Mouse (Mus musculus) kidney, adult 8-10 months (tissue): ENCODE data around the gene Rbbp6.

Experiments
- DNase-seq, 2 experiments: peaks; one replicate each; pipeline ENCODE4 v3.0.0; 2022

Gene Rbbp6

DNA sequence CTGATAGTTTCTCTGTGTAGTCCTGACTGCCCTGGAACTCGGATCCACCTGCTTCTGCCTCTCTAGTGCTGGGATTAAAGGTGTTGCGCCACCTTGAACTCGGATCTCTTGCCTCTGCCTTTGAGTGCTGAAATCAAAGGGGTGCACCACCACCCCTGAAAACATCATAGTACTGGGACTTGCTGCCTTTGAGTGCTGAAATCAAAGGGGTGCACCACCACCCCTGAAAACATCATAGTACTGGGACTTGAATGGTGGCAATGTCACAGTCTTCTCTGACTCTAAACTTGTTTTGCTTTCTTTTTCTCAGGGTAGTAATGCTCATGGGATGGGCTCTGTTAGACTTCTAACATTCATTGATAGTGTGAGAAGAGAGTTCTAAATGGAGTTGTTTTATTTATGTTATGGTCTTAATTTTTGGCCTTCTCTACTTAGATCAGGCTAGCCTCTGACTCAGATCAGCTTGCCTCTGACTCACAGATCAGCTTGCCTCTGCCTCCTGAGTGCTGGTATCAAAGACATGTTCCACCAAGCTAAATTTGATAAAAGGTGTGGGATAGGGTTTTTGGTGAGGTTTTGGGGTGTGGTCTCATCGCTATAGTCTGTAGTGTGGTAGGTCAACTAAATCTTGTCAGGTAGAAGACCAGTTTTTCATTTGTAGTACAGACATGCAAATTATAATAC lies 6.7 kb downstream of the Rbbp6 start:
- DNase-seq: no peak

DNA sequence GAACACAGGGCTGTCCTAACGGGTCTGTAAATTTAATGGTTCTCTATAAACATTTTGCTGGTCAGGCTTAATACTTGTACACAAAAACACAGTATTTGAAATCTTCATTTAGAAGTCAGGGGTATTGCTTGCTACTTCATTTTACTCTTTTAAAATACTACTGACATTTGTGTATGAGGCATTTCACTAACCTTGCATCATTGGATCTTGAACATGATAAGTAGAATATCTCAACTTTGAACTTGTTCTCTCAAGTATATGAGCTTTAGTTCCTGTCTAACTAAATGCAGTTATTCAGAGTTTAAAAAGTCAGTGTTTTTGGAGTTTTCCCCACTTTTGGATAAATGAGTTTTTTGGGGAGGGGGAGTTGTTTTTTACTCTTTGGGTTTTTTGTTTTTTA lies 14.0 kb downstream of the Rbbp6 start:
- DNase-seq: no peak

DNA sequence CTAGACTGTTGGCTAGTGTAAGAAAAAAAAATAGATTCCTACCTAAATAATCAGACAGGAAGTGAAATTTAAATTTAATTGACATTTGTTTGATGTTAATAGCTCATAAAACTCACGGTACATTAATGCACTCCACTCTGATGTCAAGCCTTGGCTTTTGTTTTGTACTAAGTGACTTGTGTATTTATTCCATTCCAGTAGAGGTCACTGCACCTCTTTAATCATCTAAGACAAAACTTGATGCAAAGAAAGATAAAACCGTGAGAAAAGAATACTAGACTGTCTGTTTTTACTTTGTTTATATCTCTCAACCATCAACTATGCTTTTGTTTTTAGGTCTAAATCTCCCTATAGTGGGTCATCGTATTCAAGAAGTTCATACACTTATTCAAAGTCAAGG lies 32.7 kb downstream of the Rbbp6 start:
- no peak for DNase-seq

DNA sequence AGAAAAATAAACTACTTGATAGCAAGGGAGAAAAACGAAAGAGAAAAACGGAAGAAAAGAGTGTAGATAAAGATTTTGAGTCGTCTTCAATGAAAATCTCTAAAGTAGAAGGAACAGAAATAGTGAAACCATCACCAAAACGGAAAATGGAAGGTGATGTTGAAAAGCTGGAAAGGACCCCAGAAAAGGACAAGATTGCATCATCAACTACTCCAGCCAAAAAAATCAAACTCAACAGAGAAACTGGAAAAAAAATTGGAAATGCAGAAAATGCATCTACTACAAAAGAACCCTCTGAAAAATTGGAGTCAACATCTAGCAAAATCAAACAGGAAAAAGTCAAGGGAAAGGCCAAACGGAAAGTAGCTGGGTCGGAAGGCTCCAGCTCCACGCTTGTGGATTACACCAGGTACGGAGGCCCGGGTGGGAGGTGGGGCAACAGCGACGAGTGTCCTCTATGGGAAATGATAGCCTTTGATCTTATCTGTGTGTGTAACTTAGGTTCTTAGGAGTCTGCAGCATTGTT lies 34.4 kb downstream of the Rbbp6 start:
- DNase-seq: no peak

DNA sequence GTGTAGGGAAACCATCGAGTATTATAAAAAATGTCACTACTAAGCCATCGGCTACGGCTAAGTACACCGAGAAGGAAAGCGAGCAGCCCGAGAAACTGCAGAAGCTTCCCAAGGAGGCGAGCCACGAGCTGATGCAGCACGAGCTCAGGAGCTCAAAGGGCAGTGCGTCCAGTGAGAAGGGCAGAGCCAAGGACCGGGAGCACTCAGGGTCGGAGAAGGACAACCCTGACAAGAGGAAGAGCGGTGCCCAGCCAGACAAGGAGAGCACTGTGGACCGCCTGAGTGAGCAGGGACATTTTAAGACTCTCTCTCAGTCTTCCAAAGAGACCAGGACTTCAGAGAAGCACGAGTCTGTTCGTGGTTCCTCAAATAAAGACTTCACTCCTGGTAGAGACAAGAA lies 35.3 kb downstream of the Rbbp6 start:
- peak; percentile 79 to 80 for DNase-seq

DNA sequence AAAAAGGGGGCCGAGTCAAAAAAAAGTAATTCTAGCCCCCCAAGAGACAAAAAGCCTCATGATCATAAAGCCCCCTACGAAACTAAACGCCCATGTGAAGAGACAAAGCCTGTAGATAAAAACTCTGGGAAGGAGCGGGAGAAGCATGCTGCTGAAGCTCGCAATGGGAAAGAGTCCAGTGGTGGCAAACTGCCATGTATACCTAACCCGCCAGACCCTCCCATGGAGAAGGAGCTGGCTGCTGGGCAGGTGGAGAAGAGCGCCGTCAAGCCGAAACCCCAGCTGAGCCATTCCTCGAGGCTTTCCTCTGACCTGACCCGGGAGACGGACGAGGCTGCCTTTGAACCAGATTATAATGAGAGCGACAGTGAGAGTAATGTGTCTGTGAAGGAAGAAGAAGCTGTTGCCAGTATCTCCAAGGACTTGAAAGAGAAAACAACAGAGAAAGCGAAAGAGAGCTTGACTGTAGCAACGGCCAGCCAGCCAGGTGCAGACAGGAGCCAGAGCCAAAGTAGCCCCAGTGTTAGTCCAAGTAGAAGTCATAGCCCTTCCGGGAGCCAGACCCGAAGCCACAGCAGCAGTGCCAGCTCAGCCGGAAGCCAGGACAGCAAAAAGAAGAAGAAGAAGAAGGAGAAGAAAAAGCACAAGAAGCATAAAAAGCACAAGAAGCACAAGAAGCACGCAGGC lies 36.0 kb downstream of the Rbbp6 start:
- DNase-seq: no peak

DNA sequence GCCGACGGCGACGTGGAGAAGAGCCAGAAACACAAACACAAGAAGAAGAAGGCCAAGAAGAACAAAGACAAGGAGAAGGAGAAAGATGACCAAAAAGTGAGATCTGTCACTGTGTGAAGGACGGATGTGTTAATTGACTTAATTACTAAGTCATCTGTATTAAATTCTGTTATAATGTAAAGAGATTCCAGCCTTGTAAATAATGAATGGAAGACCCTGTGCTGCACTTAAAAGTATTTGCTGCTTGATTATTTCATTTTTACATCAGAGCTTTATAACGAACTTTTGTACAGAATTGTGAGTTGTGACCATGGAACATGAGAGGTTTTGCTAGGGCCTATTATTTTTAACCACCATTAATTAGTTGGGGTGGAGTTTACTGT lies 36.5 kb downstream of the Rbbp6 start:
- no peak for DNase-seq

DNA sequence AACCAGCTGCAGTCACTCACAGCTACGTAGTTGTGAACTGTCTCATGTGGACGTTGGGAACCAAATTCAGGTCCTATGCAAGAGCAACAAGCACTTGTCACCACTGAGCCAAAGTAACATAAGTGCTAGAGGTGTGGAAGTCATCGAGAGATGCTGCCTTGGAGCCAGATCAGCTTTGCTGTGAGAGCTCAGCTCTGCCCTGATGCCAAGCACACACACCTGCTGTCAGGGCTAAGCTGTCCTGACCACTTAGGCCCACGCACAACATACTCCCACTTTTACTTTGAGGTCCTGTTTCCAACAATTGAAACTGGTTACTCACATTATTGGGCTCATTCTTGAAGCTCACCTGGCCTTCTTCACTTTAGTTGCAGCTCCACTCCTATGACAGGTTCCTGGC lies 37.7 kb downstream of the Rbbp6 start:
- DNase-seq: no peak

DNA sequence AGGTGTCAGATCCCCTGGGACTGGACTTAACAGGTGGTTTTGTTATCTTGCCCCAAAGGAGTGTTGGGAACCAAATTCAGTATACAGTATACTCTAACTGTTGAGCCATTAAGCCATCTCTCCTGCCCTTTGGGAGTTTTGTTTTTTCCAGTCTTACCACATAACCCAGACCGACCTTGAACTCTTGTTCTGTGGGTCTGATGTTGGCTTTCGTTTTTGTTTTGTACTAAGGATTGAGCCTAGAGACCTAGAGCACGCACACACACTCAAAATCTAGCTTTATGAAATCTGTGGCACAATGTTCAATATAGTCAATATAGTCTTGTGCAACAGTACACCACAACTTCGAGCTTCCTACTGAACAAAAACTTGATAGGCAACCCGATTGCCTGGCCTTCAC lies 39.0 kb downstream of the Rbbp6 start:
- no peak for DNase-seq

DNA sequence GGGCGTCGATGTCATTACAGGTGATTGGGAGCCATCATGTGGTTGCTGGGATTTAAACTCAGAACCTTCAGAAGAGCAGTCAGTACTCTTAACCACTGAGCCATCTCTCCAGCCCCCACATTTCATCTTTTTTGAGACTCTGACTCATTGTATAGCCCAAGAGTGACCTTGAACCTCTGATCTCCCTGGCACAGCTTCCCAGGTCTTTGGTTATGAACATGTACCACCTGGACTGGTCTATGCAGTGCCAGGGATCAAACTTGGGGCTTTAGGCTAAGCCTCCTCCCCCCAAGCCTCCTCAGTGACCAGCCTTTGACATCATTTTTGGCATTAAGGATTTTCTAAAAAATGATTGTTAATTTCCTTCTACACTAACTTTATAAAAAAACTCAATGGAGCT lies 40.8 kb downstream of the Rbbp6 start:
- DNase-seq: no peak

DNA sequence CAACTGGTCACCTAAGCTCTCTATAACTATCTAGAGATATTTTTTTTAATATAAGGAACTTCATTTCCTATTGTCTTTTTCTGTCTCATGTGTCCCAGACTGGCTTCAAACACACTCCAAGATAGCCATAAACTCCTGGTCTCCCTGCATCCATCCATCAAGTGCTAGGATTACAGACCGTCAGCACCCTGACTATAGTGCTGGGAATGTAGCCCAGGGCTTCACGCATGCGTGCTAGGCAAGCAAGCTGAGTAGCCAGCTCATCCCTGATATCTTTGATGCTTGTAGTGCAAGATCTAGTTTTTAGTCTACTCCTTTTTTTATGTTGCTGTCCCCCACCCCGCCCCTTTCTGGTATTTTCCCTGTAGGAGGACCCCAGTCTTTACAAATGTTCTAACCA lies 42.3 kb downstream of the Rbbp6 start:
- no peak for DNase-seq

DNA sequence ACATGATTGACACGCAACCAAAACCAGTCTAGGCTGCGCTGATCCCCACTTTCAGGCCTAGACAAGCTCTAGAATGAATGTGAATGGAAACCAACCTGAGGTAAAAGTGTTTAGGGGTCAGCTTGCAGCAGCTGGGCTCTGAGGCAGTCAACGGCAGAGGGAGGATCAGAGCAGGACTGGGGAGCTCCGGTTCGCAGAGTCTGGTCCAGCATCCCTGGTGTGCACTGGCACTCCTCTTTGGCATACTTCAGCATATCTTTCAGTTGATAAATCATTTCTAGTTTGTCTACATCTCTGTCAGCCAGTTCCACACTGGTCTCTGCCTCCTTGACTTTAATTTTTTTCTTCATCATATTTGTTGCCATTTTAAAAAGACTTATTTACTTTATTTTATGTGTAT lies 48.0 kb downstream of the Rbbp6 start:
- no peak for DNase-seq

DNA sequence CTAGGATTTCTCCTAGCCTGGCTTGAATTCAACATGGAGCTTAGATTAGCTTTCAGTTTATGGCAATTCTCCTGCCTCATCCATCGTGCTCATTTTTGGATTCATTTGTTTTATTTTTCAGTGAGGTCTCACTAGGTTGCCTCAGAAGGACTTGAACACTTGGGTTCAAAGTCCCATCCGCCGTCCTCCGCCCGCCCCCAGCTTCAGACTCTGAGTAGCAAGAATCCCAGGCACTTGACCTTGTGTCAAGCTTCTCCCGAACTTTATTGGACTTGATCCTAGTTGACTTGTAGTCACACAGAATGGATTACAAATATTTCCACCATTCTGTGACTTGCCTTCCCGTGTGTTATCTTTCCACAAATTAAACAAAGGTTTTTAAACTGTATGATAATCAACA lies 49.2 kb downstream of the Rbbp6 start:
- peak; percentile 76 to 80 for DNase-seq

DNA sequence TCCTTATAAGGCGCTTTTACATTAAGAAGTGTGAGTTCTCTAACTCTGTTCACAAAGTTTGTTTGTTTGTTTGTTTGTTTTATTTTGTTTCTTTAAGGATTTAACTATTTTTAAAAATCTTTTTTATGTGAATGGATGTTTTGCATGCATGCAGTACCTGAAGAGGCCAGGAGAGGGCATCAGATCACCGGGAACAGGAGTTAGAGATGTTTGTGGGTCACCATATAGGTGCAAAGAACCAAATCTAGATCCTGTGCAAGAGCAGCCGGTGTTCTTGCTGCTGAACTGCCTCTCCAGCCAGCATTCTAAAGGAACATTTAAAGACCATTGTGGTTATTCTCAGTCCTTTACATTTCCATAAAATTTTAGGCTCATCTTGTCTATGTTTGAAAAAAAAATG lies 52.1 kb downstream of the Rbbp6 start:
- peak in 1 of 2 experiments; percentile 27 for DNase-seq

DNA sequence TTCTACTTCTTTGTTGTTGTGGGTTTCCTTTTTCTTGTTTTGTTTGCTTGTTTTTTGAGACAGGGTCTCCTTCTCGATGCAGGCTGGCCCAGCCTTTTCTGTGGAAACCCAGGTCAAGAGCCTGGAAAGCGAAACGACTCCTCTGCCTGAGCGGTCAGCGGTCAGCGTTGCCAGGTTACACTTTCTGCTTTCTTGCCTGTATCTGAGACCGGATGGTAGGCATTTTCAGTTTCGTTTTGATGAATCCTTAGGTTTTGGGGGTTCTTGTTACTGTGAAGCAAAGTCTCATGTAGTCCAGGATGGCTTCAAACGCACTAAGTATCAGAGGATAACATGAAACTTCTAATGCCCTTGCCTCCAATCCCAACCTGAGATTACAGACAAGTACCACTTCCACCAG lies 59.6 kb downstream of the Rbbp6 start:
- no peak for DNase-seq

DNA sequence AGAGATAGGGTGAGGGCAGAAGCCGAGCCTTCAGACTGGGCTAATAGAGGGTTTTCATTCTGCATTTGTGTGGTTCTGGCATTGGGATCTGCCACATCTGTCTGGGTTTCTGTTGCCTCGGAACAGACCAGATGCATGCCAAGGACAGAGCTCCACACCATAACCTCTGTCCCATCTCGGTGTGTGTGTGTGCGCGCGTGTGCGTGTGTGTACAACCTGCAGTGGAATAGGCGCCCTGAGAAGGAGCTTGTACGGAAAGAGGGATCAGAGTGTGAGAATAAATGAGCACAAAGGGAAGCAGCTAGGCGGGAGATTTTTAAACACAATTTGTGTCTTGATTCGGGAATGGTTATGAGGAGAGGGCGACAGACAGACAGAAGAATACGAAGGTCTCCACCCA lies 64.8 kb downstream of the Rbbp6 start:
- no peak for DNase-seq

DNA sequence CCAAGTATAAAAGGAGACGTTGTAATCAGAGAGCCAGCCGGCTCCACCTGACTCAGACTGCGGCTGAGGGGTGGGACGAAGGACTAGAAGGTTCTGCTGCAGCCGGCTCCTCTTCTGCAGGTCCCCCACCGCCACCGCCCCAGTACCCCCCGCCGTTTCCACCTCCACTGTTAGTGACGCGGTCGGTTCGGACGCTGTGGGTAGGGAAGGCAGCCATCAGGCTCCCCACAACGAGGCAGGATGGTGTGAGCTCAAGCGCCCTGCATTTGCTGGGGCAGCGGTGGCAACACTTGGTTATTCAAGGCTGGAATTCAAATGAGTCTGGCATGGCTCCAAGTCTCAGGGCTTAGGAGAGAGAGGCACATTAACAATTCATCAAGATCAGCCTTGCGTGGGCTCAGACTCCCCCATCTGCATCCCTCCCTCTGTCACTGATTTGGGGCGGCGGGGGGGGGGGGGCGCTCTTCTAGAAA lies 65.3 kb downstream of the Rbbp6 start:
- DNase-seq: peak; percentile 72 to 79

DNA sequence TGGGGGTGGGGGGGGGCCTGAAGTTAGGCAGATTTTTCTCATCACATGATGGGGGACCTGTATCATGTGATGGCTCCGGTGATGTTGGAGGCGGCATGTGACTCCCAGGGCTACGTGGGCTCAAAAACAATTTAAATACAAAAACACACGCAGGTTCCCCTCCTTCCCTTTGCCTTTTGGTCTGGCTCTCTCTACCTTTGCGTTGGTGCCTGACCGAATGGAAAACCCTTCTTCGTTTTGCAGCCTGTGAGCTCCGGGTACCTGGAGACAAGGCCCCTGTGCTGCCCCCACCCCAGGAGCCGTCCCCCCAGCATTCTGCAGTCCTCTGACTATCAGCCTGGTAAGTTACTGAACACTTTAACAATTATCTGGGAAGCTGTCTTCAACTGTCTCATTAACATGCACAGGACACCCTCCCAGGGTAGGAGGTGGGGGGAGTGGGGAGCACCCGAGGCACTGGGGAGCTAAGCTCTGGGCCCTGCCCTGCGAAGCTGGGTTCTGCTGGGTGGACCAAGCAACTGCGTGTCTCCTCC lies 65.8 kb downstream of the Rbbp6 start:
- DNase-seq: peak in 1 of 2 experiments; percentile 34

DNA sequence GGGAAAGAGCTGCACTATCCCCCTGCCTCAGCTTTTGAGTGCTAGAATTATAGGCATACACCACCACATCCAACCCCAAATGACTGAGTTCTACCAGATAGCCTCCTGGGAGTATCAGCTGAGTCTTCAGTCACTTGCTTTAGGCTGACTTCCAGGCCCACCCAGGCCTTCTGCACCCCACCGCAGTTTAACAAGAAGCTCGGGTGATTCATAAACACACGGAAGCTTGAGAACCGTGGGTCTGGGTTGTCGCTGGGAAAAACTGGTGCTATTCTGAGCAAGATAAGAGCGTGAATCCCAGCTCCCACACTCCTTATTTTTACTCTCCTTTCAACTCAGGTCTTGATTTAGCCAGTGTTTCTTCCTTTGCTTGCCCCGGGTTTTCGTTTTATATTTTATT lies 69.8 kb downstream of the Rbbp6 start:
- no peak for DNase-seq

DNA sequence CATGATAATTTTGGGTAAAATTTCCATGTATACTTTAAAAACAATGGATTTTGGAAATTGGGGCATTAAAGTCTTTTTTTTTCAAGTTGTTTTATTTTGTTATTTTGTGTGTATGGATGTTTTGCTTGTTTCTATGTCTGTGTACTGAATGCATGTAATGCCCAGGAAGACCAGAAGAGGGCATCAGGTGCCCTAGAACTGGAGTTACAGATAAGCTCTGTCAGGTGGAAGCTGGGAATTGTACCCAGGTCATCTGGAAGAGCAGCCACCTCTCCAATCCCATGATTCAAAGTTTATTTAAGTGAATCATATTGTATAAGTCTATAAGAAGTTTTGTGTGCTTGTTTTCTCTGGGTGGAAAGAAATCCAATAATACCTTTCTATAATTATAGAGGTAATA lies 73.8 kb downstream of the Rbbp6 start:
- DNase-seq: peak in 1 of 2 experiments; percentile 19

DNA sequence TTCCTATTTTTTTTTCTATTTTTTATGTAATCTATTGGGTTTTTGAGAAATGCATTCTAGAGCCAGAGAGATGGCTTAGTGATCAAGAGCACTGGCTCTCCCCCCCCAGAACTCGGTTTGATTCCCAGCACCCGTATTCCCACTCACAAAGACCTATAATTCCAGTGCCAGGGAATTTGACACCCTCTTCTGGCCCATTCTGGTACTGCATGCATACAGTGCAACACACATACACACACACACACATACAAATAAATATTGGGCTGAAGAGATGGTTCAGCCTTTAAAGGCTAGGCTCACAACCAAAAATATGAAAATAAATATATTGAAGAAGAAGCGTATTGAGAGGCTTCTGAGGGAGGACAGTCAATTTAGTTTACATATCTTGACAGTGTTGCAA lies 79.7 kb downstream of the Rbbp6 start:
- no peak for DNase-seq

DNA sequence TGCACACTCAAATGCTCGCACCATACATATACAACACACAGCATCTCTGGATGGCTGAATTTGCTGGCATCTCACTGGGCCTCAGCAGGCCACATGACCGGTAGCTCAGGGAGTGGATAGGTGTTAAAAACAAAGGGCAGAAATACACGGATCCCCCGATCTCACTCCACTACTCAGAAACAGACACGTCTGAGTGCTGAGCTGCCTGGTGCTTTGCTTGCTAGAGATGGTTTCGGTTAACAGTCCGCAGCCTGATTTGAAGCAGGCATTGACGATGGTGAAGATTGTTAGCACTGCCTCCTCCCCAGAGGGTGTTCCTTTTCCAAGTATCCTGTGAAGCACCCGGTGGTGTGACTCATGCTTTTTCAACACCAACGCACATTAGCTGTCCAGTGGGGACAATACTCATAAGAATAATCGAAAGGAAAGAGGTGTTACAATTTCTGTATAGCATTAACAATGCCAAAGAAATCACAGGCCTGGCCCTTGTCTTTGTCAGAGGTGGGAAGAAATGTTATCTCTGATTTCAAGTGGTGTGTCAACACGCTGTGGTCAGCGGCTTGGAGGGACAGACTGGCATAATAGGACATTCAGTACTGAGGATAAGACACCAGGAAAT lies 81.1 kb downstream of the Rbbp6 start:
- DNase-seq: no peak
